Mouse (Mus musculus) myocyte (in vitro differentiated cells): ENCODE results near the gene Iffo1. TPM values are rescaled to one million over a fixed set of nuclear protein-coding genes. Genes with fewer than 3 reads are reported as not detected.

Experiments
- H3K27me3 ChIP-seq: one replicate; pipeline ENCODE4 v1.6.1; 2011; ENCODE audit not compliant: control insufficient read depth, insufficient read depth, insufficient read length
- H3K36me3 ChIP-seq: one replicate; pipeline ENCODE4 v1.6.1; 2011; ENCODE audit not compliant: control insufficient read depth, insufficient read depth
- H3K4me2 ChIP-seq: one replicate; pipeline ENCODE4 v1.6.1; 2011; ENCODE audit warnings: low read depth, control low read depth
- H3K4me3 ChIP-seq: one replicate; pipeline ENCODE4 v1.5.1; 2011; ENCODE audit warnings: mild to moderate bottlenecking, control low read depth, moderate library complexity
- H3K79me2 ChIP-seq: one replicate; pipeline ENCODE4 v1.6.1; 2011; ENCODE audit not compliant: control insufficient read depth, insufficient read depth
- H3ac ChIP-seq: one replicate; pipeline ENCODE4 v1.6.1; 2011; ENCODE audit not compliant: control insufficient read depth, insufficient read length
- CEBPB ChIP-seq: IDR thresholded peaks from 2 replicates; pipeline ENCODE4 v1.6.1; 2011; ENCODE audit warnings: mild to moderate bottlenecking, moderate library complexity; ENCODE audit not compliant: poor library complexity, insufficient read depth, severe bottlenecking
- E2F4 ChIP-seq: IDR thresholded peaks from one replicate; pipeline ENCODE4 v1.6.1; 2011; ENCODE audit warnings: mild to moderate bottlenecking, control low read depth, moderate library complexity; ENCODE audit not compliant: insufficient read depth
- MAX ChIP-seq: IDR thresholded peaks from one replicate; pipeline ENCODE4 v1.6.1; 2011; ENCODE audit warnings: low read depth, mild to moderate bottlenecking, control low read depth
- MYOD1 ChIP-seq, 3 experiments: IDR thresholded peaks; one replicate each; pipeline ENCODE4 v1.6.1; 2011; ENCODE audit warnings: control low read depth in 2 of 3, low read depth in 2 of 3, mild to moderate bottlenecking in 2 of 3, moderate library complexity in 1 of 3; ENCODE audit not compliant: insufficient read length in 2 of 3, control insufficient read depth in 1 of 3
- MYOG ChIP-seq, 3 experiments: IDR thresholded peaks; one replicate each; pipeline ENCODE4 v1.6.1; 2011; ENCODE audit warnings: control low read depth in 2 of 3, low read depth in 2 of 3, mild to moderate bottlenecking in 2 of 3; ENCODE audit not compliant: insufficient read length in 2 of 3, control insufficient read depth in 1 of 3, insufficient read depth in 1 of 3
- POLR2A ChIP-seq: IDR thresholded peaks from one replicate; pipeline ENCODE4 v1.6.1; 2011; ENCODE audit warnings: low read depth, mild to moderate bottlenecking, control low read depth, moderate library complexity; ENCODE audit not compliant: insufficient read length
- POLR2AphosphoS2 ChIP-seq: IDR thresholded peaks from one replicate; pipeline ENCODE4 v1.6.1; 2011; ENCODE audit warnings: low read depth, control low read depth; ENCODE audit not compliant: insufficient read length
- REST ChIP-seq: IDR thresholded peaks from one replicate; pipeline ENCODE4 v1.6.1; 2011; ENCODE audit warnings: mild to moderate bottlenecking, control low read depth, moderate library complexity; ENCODE audit not compliant: insufficient read depth, insufficient read length
- SRF ChIP-seq: IDR thresholded peaks from one replicate; pipeline ENCODE4 v1.6.1; 2011; ENCODE audit warnings: low read depth; ENCODE audit not compliant: control insufficient read depth, insufficient read length
- TCF12 ChIP-seq: IDR thresholded peaks from one replicate; pipeline ENCODE4 v1.6.1; 2011; ENCODE audit warnings: mild to moderate bottlenecking, control low read depth; ENCODE audit not compliant: poor library complexity, insufficient read depth, severe bottlenecking
- TCF3 ChIP-seq: IDR thresholded peaks from one replicate; pipeline ENCODE4 v1.6.1; 2011; ENCODE audit warnings: low read depth, control low read depth; ENCODE audit not compliant: insufficient read length
- USF1 ChIP-seq: IDR thresholded peaks from one replicate; pipeline ENCODE4 v1.6.1; 2011; ENCODE audit warnings: low read depth, mild to moderate bottlenecking, control low read depth, moderate library complexity
- polyA plus RNA-seq: library from polyadenylated mRNA; unstranded; fragments of >200 nt; fragmentation: generic; extraction: Trizol; gene quantifications from one replicate; pipeline ENCODE4 v1.2.1, GENCODE M21; 2012; ENCODE audit warnings: missing spikeins

Gene Iffo1
- polyA plus RNA-seq, 1 experiment: 244 TPM

- peaks cover 23% of the 10 kb centered on the region for H3K79me2 ChIP-seq
- peak overlapping the region; percentile 93 for H3K4me2 ChIP-seq
- no peak overlapping the region for H3K4me3 ChIP-seq
- H3K27me3 ChIP-seq: no peaks in the 10 kb centered on the region
- no peak overlapping the region for H3ac ChIP-seq
- peaks cover 12% of the 10 kb centered on the region for H3K36me3 ChIP-seq
- no peak for TF ChIP-seq CEBPB
- peak; percentile 5 for TF ChIP-seq POLR2AphosphoS2
Observed at GRCm38 (mm10) chr6:125168086-125168485, 23.0 kb downstream of the Iffo1 start.

GRCm38 (mm10) chr6:125170194-125170593, 25.2 kb downstream of the Iffo1 start:
- Histone ChIP-seq H3K4me3 (no peak overlapping the region), H3ac (no peak overlapping the region), H3K4me2 (no peak overlapping the region), H3K79me2 (peaks cover 2% of the 10 kb centered on the region), H3K27me3 (no peaks in the 10 kb centered on the region), H3K36me3 (peaks cover 7% of the 10 kb centered on the region)
- TF ChIP-seq MYOD1 (IDR thresholded peaks at IDR 0.05; ENCODE audit: control insufficient read depth in 1 of 3, insufficient read length in 2 of 3, low read depth in 2 of 3) (no peak), MYOG (IDR thresholded peaks at IDR 0.05; ENCODE audit: control insufficient read depth in 1 of 3, insufficient read depth in 1 of 3, insufficient read length in 2 of 3, low read depth in 2 of 3) (no peak), CEBPB (no peak), POLR2AphosphoS2 (no peak), SRF (no peak), TCF3 (no peak), POLR2A (no peak), TCF12 (no peak), USF1 (no peak), REST (no peak), MAX (no peak), E2F4 (no peak)

GRCm38 (mm10) chr6:125172474-125172873, 27.4 kb downstream of the Iffo1 start:
- Histone ChIP-seq H3K27me3 (no peaks in the 10 kb centered on the region), H3K4me2 (no peak overlapping the region), H3K36me3 (peaks cover 7% of the 10 kb centered on the region), H3K79me2 (no peaks in the 10 kb centered on the region), H3K4me3 (no peak overlapping the region), H3ac (no peak overlapping the region)
- TF ChIP-seq TCF3 (no peak), E2F4 (no peak), REST (no peak), USF1 (no peak), POLR2A (no peak), POLR2AphosphoS2 (no peak), MYOG (IDR thresholded peaks at IDR 0.05; ENCODE audit: control insufficient read depth in 1 of 3, insufficient read depth in 1 of 3, insufficient read length in 2 of 3, low read depth in 2 of 3) (no peak), SRF (no peak), CEBPB (no peak), MYOD1 (IDR thresholded peaks at IDR 0.05; ENCODE audit: control insufficient read depth in 1 of 3, insufficient read length in 2 of 3, low read depth in 2 of 3) (no peak), TCF12 (no peak), MAX (no peak)

GRCm38 (mm10) chr6:125173256-125173655, 28.2 kb downstream of the Iffo1 start:
- Histone ChIP-seq H3K36me3 (peaks cover 7% of the 10 kb centered on the region), H3K4me2 (no peak overlapping the region), H3K27me3 (no peaks in the 10 kb centered on the region), H3ac (no peak overlapping the region), H3K79me2 (no peaks in the 10 kb centered on the region), H3K4me3 (no peak overlapping the region)
- TF ChIP-seq USF1 (no peak), SRF (no peak), POLR2AphosphoS2 (no peak), REST (no peak), E2F4 (no peak), CEBPB (no peak), TCF12 (no peak), TCF3 (no peak)

GRCm38 (mm10) chr6:125175469-125175868, 30.4 kb downstream of the Iffo1 start:
- no peak overlapping the region for H3ac ChIP-seq
- H3K4me3 ChIP-seq: no peak overlapping the region
- H3K79me2 ChIP-seq: no peaks in the 10 kb centered on the region
- TF ChIP-seq POLR2AphosphoS2 (no peak), TCF12 (no peak), SRF (no peak), MAX (no peak), CEBPB (no peak), E2F4 (no peak), POLR2A (no peak), USF1 (no peak), MYOG (IDR thresholded peaks at IDR 0.05; ENCODE audit: control insufficient read depth in 1 of 3, insufficient read depth in 1 of 3, insufficient read length in 2 of 3, low read depth in 2 of 3) (no peak), MYOD1 (IDR thresholded peaks at IDR 0.05; ENCODE audit: control insufficient read depth in 1 of 3, insufficient read length in 2 of 3, low read depth in 2 of 3) (no peak), REST (no peak), TCF3 (no peak)
- no peaks in the 10 kb centered on the region for H3K27me3 ChIP-seq
- H3K4me2 ChIP-seq: no peak overlapping the region
- H3K36me3 ChIP-seq: peaks cover 13% of the 10 kb centered on the region
